Mouse (Mus musculus) MEL (cell line): ENCODE results near the gene Laptm4a.

Experiments
- CHD1 ChIP-seq: IDR thresholded peaks from 2 replicates; pipeline ENCODE4 v1.6.1; 2012; ENCODE audit warnings: low read depth, mild to moderate bottlenecking, inconsistent platforms, low read length, improper control_type of control experiment
- CHD2 ChIP-seq: IDR thresholded peaks from 2 replicates; pipeline ENCODE4 v1.6.1; 2011; ENCODE audit warnings: low read length, improper control_type of control experiment
- CTCF ChIP-seq, 3 experiments: IDR thresholded peaks in 2 of 3; conservative IDR thresholded peaks in 1 of 3; 2 replicates each; pipeline ENCODE4 v1.5.1; 2011 to 2012; ENCODE audit warnings: low read length in 3 of 3, low read depth in 2 of 3, mild to moderate bottlenecking in 2 of 3, improper control_type of control experiment in 1 of 3, inconsistent platforms in 1 of 3, mixed read lengths in 1 of 3, moderate library complexity in 1 of 3; ENCODE audit not compliant: control insufficient read depth in 1 of 3, insufficient read depth in 1 of 3, poor library complexity in 1 of 3, severe bottlenecking in 1 of 3
- E2F4 ChIP-seq: IDR thresholded peaks from 2 replicates; pipeline ENCODE4 v1.6.1; 2011; ENCODE audit warnings: low read depth, low read length, improper control_type of control experiment, borderline replicate concordance
- ETS1 ChIP-seq: IDR thresholded peaks from 2 replicates; pipeline ENCODE4 v1.6.1; 2012; ENCODE audit warnings: low read depth, mild to moderate bottlenecking, inconsistent platforms, low read length, improper control_type of control experiment, moderate library complexity
- GATA1 ChIP-seq: IDR thresholded peaks from 2 replicates; pipeline ENCODE4 v1.6.1; 2011; ENCODE audit warnings: low read depth, low read length, improper control_type of control experiment
- HCFC1 ChIP-seq: IDR thresholded peaks from 2 replicates; pipeline ENCODE4 v1.6.1; 2012; ENCODE audit warnings: low read depth, mild to moderate bottlenecking, inconsistent platforms, low read length, improper control_type of control experiment, moderate library complexity
- POLR2A ChIP-seq, 2 experiments: IDR thresholded peaks; 2 replicates each; pipeline ENCODE4 v1.6.1; 2011 to 2012; ENCODE audit warnings: low read length in 2 of 2, mild to moderate bottlenecking in 2 of 2, control low read depth in 1 of 2, improper control_type of control experiment in 1 of 2, low read depth in 1 of 2, moderate library complexity in 1 of 2; ENCODE audit not compliant: control insufficient read depth in 1 of 2, insufficient read depth in 1 of 2, poor library complexity in 1 of 2
- POLR2AphosphoS2 ChIP-seq: IDR thresholded peaks from 2 replicates; pipeline ENCODE4 v1.6.1; 2011; ENCODE audit warnings: low read length, improper control_type of control experiment
- SIN3A ChIP-seq: IDR thresholded peaks from 2 replicates; pipeline ENCODE4 v1.6.1; 2012; ENCODE audit warnings: low read length, improper control_type of control experiment, inconsistent platforms
- TAL1 ChIP-seq: IDR thresholded peaks from 2 replicates; pipeline ENCODE4 v1.6.1; 2012; ENCODE audit warnings: mild to moderate bottlenecking, inconsistent platforms, low read length, moderate library complexity, mixed read lengths

- TF ChIP-seq POLR2AphosphoS2 (no peak), TAL1 (no peak), ETS1 (no peak), GATA1 (peak; percentile 38; the same call in 1 of the 2 replicates), POLR2A (IDR thresholded peaks at IDR 0.05; ENCODE audit: control insufficient read depth in 1 of 2, insufficient read depth in 1 of 2, low read depth in 1 of 2, low read length in 2 of 2, poor library complexity in 1 of 2) (no peak), CTCF (IDR thresholded peaks at IDR 0.05 in 2 of 3, conservative IDR thresholded peaks at IDR 0.05 in 1 of 3; ENCODE audit: control insufficient read depth in 1 of 3, insufficient read depth in 1 of 3, low read depth in 2 of 3, low read length in 3 of 3, poor library complexity in 1 of 3, severe bottlenecking in 1 of 3) (peak; percentile 87 to 97 (median 92)), CHD2 (no peak), E2F4 (no peak), SIN3A (no peak), CHD1 (no peak), HCFC1 (no peak)
Observed at GRCm38 (mm10) chr12:8889117-8889665, 32.3 kb upstream of the Laptm4a start.
